Mouse (Mus musculus): ENCODE results near the gene Ldha. TPM values are rescaled to one million over a fixed set of nuclear protein-coding genes. Genes with fewer than 3 reads are reported as not detected.
"Not testable (repeated sequence)": the region's sequence is repeated elsewhere in the genome, so short reads cannot be mapped to it uniquely, and the experiment has no call there.

Ldha gene
- polyA plus RNA-seq, 1 experiment = 671 TPM

GRCm38 (mm10) chr7:46830799-46831590 is 10.3 kb upstream of the Ldha start:
- no peak for TF ChIP-seq POLR2A (IDR thresholded peaks at IDR 0.05; ENCODE audit: insufficient read depth, low read length)
- no peak for TF ChIP-seq CTCF (IDR thresholded peaks at IDR 0.05; ENCODE audit: low read depth, low read length)
- no peak for TF ChIP-seq EP300 (IDR thresholded peaks at IDR 0.05; ENCODE audit: insufficient read depth, low read depth, low read length)
- Histone ChIP-seq H3K27ac (ENCODE audit: insufficient read depth, low read length) (no peak overlapping the region), H3K36me3 (ENCODE audit: control insufficient read depth, insufficient read depth, low read length, poor library complexity, severe bottlenecking) (no peaks in the 10 kb centered on the region), H3K9me3 (replicated peaks; ENCODE audit: control insufficient read depth, insufficient read depth, low read length, poor library complexity, severe bottlenecking) (no peaks in the 10 kb centered on the region), H3K4me1 (ENCODE audit: control insufficient read depth, insufficient read depth, low read length) (peaks cover 2% of the 10 kb centered on the region), H3K4me3 (ENCODE audit: low read depth, low read length) (no peak overlapping the region), H3K9ac (ENCODE audit: low read depth, poor library complexity, severe bottlenecking) (no peak overlapping the region), H3K27me3 (ENCODE audit: control insufficient read depth, insufficient read depth, low read length, poor library complexity, severe bottlenecking) (no peaks in the 10 kb centered on the region)

- H3K4me3 ChIP-seq (ENCODE audit: low read depth, low read length) = no peak overlapping the region
- no peak overlapping the region for H3K27ac ChIP-seq (ENCODE audit: insufficient read depth, low read length)
- TF ChIP-seq EP300 (IDR thresholded peaks at IDR 0.05; ENCODE audit: insufficient read depth, low read depth, low read length) (no peak), POLR2A (IDR thresholded peaks at IDR 0.05; ENCODE audit: insufficient read depth, low read length) (no peak), CTCF (IDR thresholded peaks at IDR 0.05; ENCODE audit: low read depth, low read length) (no peak)
- no peaks in the 10 kb centered on the region for H3K9me3 ChIP-seq (replicated peaks; ENCODE audit: control insufficient read depth, insufficient read depth, low read length, poor library complexity, severe bottlenecking)
- no peaks in the 10 kb centered on the region for H3K36me3 ChIP-seq (ENCODE audit: control insufficient read depth, insufficient read depth, low read length, poor library complexity, severe bottlenecking)
- no peak overlapping the region for H3K9ac ChIP-seq (ENCODE audit: low read depth, poor library complexity, severe bottlenecking)
- peaks cover 2% of the 10 kb centered on the region for H3K4me1 ChIP-seq (ENCODE audit: control insufficient read depth, insufficient read depth, low read length)
- H3K27me3 ChIP-seq (ENCODE audit: control insufficient read depth, insufficient read depth, low read length, poor library complexity, severe bottlenecking) = no peaks in the 10 kb centered on the region
Observed at GRCm38 (mm10) chr7:46831693-46832092, 9.6 kb upstream of the Ldha start.

- not testable (repeated sequence) for H3K4me3 ChIP-seq (ENCODE audit: low read depth, low read length); H3K4me1 ChIP-seq (ENCODE audit: control insufficient read depth, insufficient read depth, low read length); H3K27ac ChIP-seq (ENCODE audit: insufficient read depth, low read length); H3K9me3 ChIP-seq (replicated peaks; ENCODE audit: control insufficient read depth, insufficient read depth, low read length, poor library complexity, severe bottlenecking); H3K27me3 ChIP-seq (ENCODE audit: control insufficient read depth, insufficient read depth, low read length, poor library complexity, severe bottlenecking); H3K9ac ChIP-seq (ENCODE audit: low read depth, poor library complexity, severe bottlenecking); H3K36me3 ChIP-seq (ENCODE audit: control insufficient read depth, insufficient read depth, low read length, poor library complexity, severe bottlenecking)
Observed at GRCm38 (mm10) chr7:46832112-46832810, 9.0 kb upstream of the Ldha start.

GRCm38 (mm10) chr7:46833266-46833665 is 8.0 kb upstream of the Ldha start:
- Histone ChIP-seq H3K4me3 (ENCODE audit: low read depth, low read length) (no peak overlapping the region), H3K9ac (ENCODE audit: low read depth, poor library complexity, severe bottlenecking) (no peak overlapping the region), H3K4me1 (ENCODE audit: control insufficient read depth, insufficient read depth, low read length) (peaks cover 2% of the 10 kb centered on the region), H3K36me3 (ENCODE audit: control insufficient read depth, insufficient read depth, low read length, poor library complexity, severe bottlenecking) (no peaks in the 10 kb centered on the region), H3K27me3 (ENCODE audit: control insufficient read depth, insufficient read depth, low read length, poor library complexity, severe bottlenecking) (no peaks in the 10 kb centered on the region), H3K9me3 (replicated peaks; ENCODE audit: control insufficient read depth, insufficient read depth, low read length, poor library complexity, severe bottlenecking) (no peaks in the 10 kb centered on the region), H3K27ac (ENCODE audit: insufficient read depth, low read length) (no peak overlapping the region)
- TF ChIP-seq EP300 (IDR thresholded peaks at IDR 0.05; ENCODE audit: insufficient read depth, low read depth, low read length) (no peak), POLR2A (IDR thresholded peaks at IDR 0.05; ENCODE audit: insufficient read depth, low read length) (no peak), CTCF (IDR thresholded peaks at IDR 0.05; ENCODE audit: low read depth, low read length) (no peak)

GRCm38 (mm10) chr7:46833670-46834255 is 7.5 kb upstream of the Ldha start:
- TF ChIP-seq EP300 (IDR thresholded peaks at IDR 0.05; ENCODE audit: insufficient read depth, low read depth, low read length) (no peak), CTCF (IDR thresholded peaks at IDR 0.05; ENCODE audit: low read depth, low read length) (no peak), POLR2A (IDR thresholded peaks at IDR 0.05; ENCODE audit: insufficient read depth, low read length) (no peak)

More at GRCm38 (mm10) chr7:46833670-46834255, 7.5 kb upstream of the Ldha start:
- peaks cover 2% of the 10 kb centered on the region for H3K4me1 ChIP-seq (ENCODE audit: control insufficient read depth, insufficient read depth, low read length)
- no peaks in the 10 kb centered on the region for H3K27me3 ChIP-seq (ENCODE audit: control insufficient read depth, insufficient read depth, low read length, poor library complexity, severe bottlenecking)
- H3K36me3 ChIP-seq (ENCODE audit: control insufficient read depth, insufficient read depth, low read length, poor library complexity, severe bottlenecking) = no peaks in the 10 kb centered on the region
- H3K9ac ChIP-seq (ENCODE audit: low read depth, poor library complexity, severe bottlenecking) = no peak overlapping the region
- H3K27ac ChIP-seq (ENCODE audit: insufficient read depth, low read length) = no peak overlapping the region
- H3K4me3 ChIP-seq (ENCODE audit: low read depth, low read length) = no peak overlapping the region
- no peaks in the 10 kb centered on the region for H3K9me3 ChIP-seq (replicated peaks; ENCODE audit: control insufficient read depth, insufficient read depth, low read length, poor library complexity, severe bottlenecking)
